Mouse (Mus musculus) forebrain, embryonic 14.5 days (tissue): ENCODE data around the gene Lrrc49. TPM values are rescaled to one million over a fixed set of nuclear protein-coding genes. Genes with fewer than 3 reads are reported as not detected.

Source experiments
- ATAC-seq: fragments of 200-750 bp; cut with Nextera tagmentation; 2 replicates; pipeline ENCODE4 v1.8.0; 2017; ENCODE audit warnings: mild to moderate bottlenecking, moderate library complexity
- DNase-seq: peaks from one replicate; pipeline ENCODE4 v3.0.0-alpha.2; 2015; ENCODE audit warnings: low spot score
- H3K27ac ChIP-seq: fragments of 300-500 bp; sonication (generic); 2 replicates; pipeline ENCODE4 v1.5.1; 2014; ENCODE audit warnings: low read depth, mild to moderate bottlenecking, control low read depth, low read length, moderate library complexity
- H3K27me3 ChIP-seq: fragments of 300-500 bp; sonication (generic); replicated peaks from 2 replicates; pipeline ENCODE4 v1.6.1; 2014; ENCODE audit warnings: low read length, control low read depth, mixed read lengths; ENCODE audit not compliant: control insufficient read depth, insufficient read depth
- H3K36me3 ChIP-seq: fragments of 300-500 bp; sonication (generic); 2 replicates; pipeline ENCODE4 v1.6.1; 2014; ENCODE audit warnings: low read length, control low read depth; ENCODE audit not compliant: control insufficient read depth, insufficient read depth
- H3K4me1 ChIP-seq: fragments of 300-500 bp; sonication (generic); 2 replicates; pipeline ENCODE4 v1.6.1; 2014; ENCODE audit warnings: antibody characterized with exemption, low read length, control low read depth; ENCODE audit not compliant: control insufficient read depth, insufficient read depth
- H3K4me2 ChIP-seq: fragments of 300-500 bp; sonication (generic); 2 replicates; pipeline ENCODE4 v1.6.1; 2014; ENCODE audit warnings: mild to moderate bottlenecking, control low read depth, low read length
- H3K4me3 ChIP-seq: fragments of 300-500 bp; sonication (generic); 2 replicates; pipeline ENCODE4 v1.5.1; 2014; ENCODE audit warnings: low read depth, low read length, control low read depth
- H3K9ac ChIP-seq: fragments of 300-500 bp; sonication (generic); 2 replicates; pipeline ENCODE4 v1.6.1; 2014; ENCODE audit warnings: mild to moderate bottlenecking, low read length, control low read depth, moderate library complexity
- H3K9me3 ChIP-seq: fragments of 300-500 bp; sonication (generic); replicated peaks from 2 replicates; pipeline ENCODE4 v1.6.1; 2016; ENCODE audit warnings: low read length, control low read depth, mixed read lengths; ENCODE audit not compliant: control insufficient read depth
- WGBS: fragments of 180-500 bp; shearing (Covaris S2); extraction: QIAGEN DNeasy Blood & Tissue Kit; methylation state at CpG from one replicate; pipeline ENCODE4 v1.1.7; 2014; 5-methylcytosine and 5-hydroxymethylcytosine counted together
- polyA plus RNA-seq: library from polyadenylated mRNA; unstranded; fragments of >200 nt; fragmentation: Nextera tagmentation; extraction: Ambion mirVana; gene quantifications from 2 replicates; pipeline ENCODE4 v1.2.1, GENCODE M21; 2014

The Lrrc49 gene
- polyA plus RNA-seq, 1 experiment from 2014 or later = 72.3 TPM

GRCm38 (mm10) chr9:60664866-60665265 lies 23.1 kb downstream of the Lrrc49 start:
- WGBS = 87% methylated on average over 5 of the region's 5 CpGs
- no peak for DNase-seq
- Histone ChIP-seq H3K4me1 (no peaks in the 10 kb centered on the region), H3K4me2 (no peak overlapping the region), H3K27me3 (no peaks in the 10 kb centered on the region), H3K4me3 (no peak overlapping the region), H3K36me3 (peaks cover 60% of the 10 kb centered on the region), H3K27ac (no peak overlapping the region), H3K9ac (no peak overlapping the region), H3K9me3 (no peaks in the 10 kb centered on the region)
- ATAC-seq = no peak

- 92% methylated on average over 12 of the region's 12 CpGs for WGBS
- no peak overlapping the region for H3K27ac ChIP-seq
- no peak overlapping the region for H3K4me3 ChIP-seq
- ATAC-seq = no peak
- peak; percentile 20 for DNase-seq
- no peaks in the 10 kb centered on the region for H3K27me3 ChIP-seq
- H3K9ac ChIP-seq = no peak overlapping the region
- no peak overlapping the region for H3K4me2 ChIP-seq
- no peaks in the 10 kb centered on the region for H3K4me1 ChIP-seq
- H3K9me3 ChIP-seq = no peaks in the 10 kb centered on the region
- H3K36me3 ChIP-seq = peaks cover 56% of the 10 kb centered on the region
These were observed 23.6 kb downstream of the Lrrc49 start for GRCm38 (mm10) chr9:60664385-60664784.

- no peak overlapping the region for H3K4me2 ChIP-seq
- H3K9ac ChIP-seq = no peak overlapping the region
- no peaks in the 10 kb centered on the region for H3K4me1 ChIP-seq
- H3K4me3 ChIP-seq = no peak overlapping the region
- H3K27ac ChIP-seq = no peak overlapping the region
- ATAC-seq (no peak), DNase-seq (peak; percentile 12)
- peaks cover 44% of the 10 kb centered on the region for H3K36me3 ChIP-seq
- no peaks in the 10 kb centered on the region for H3K27me3 ChIP-seq
- H3K9me3 ChIP-seq = no peaks in the 10 kb centered on the region
- 83% methylated on average over 2 of the region's 2 CpGs for WGBS
These were observed 25.0 kb downstream of the Lrrc49 start for GRCm38 (mm10) chr9:60662936-60663335.

- Histone ChIP-seq H3K27ac (no peak overlapping the region), H3K9me3 (no peaks in the 10 kb centered on the region), H3K9ac (no peak overlapping the region), H3K4me3 (no peak overlapping the region), H3K27me3 (no peaks in the 10 kb centered on the region), H3K4me2 (no peak overlapping the region), H3K4me1 (peaks cover 12% of the 10 kb centered on the region), H3K36me3 (no peaks in the 10 kb centered on the region)
- DNase-seq (no peak), ATAC-seq (no peak)
These were observed 34.4 kb downstream of the Lrrc49 start for GRCm38 (mm10) chr9:60653582-60653981.

GRCm38 (mm10) chr9:60653137-60653536 lies 34.8 kb downstream of the Lrrc49 start:
- peaks cover 15% of the 10 kb centered on the region for H3K4me1 ChIP-seq
- 85% methylated on average over 1 of the region's 1 CpGs for WGBS
- no peak overlapping the region for H3K4me3 ChIP-seq
- no peaks in the 10 kb centered on the region for H3K27me3 ChIP-seq
- no peaks in the 10 kb centered on the region for H3K36me3 ChIP-seq
- no peak overlapping the region for H3K4me2 ChIP-seq
- H3K9ac ChIP-seq = no peak overlapping the region
- no peak overlapping the region for H3K27ac ChIP-seq
- H3K9me3 ChIP-seq = no peaks in the 10 kb centered on the region
- DNase-seq (peak; percentile 25), ATAC-seq (no peak)

- no peaks in the 10 kb centered on the region for H3K9me3 ChIP-seq
- H3K27ac ChIP-seq = no peak overlapping the region
- no peaks in the 10 kb centered on the region for H3K27me3 ChIP-seq
- H3K4me2 ChIP-seq = no peak overlapping the region
- WGBS = 73% methylated on average over 6 of the region's 6 CpGs
- no peak overlapping the region for H3K9ac ChIP-seq
- ATAC-seq = no peak
- no peaks in the 10 kb centered on the region for H3K36me3 ChIP-seq
- peaks cover 15% of the 10 kb centered on the region for H3K4me1 ChIP-seq
- H3K4me3 ChIP-seq = no peak overlapping the region
- no peak for DNase-seq
These were observed 37.7 kb downstream of the Lrrc49 start for GRCm38 (mm10) chr9:60650277-60650676.

GRCm38 (mm10) chr9:60648981-60649975 lies 38.7 kb downstream of the Lrrc49 start:
- H3K4me2 ChIP-seq = peak overlapping the region; percentile 39
- WGBS = 17% methylated on average over 18 of the region's 18 CpGs
- ATAC-seq (peak; percentile 60; the same call in 1 of the 2 replicates), DNase-seq (peak; percentile 82)
- H3K27me3 ChIP-seq = no peaks in the 10 kb centered on the region
- H3K36me3 ChIP-seq = no peaks in the 10 kb centered on the region
- no peak overlapping the region for H3K4me3 ChIP-seq
- peaks cover 15% of the 10 kb centered on the region for H3K4me1 ChIP-seq
- peak overlapping the region; percentile 49 for H3K9ac ChIP-seq
- no peaks in the 10 kb centered on the region for H3K9me3 ChIP-seq
- H3K27ac ChIP-seq = peak overlapping the region; percentile 74

- DNase-seq (no peak), ATAC-seq (no peak)
- H3K27me3 ChIP-seq = no peaks in the 10 kb centered on the region
- H3K36me3 ChIP-seq = no peaks in the 10 kb centered on the region
- H3K9ac ChIP-seq = no peak overlapping the region
- H3K27ac ChIP-seq = no peak overlapping the region
- H3K4me2 ChIP-seq = no peak overlapping the region
- H3K9me3 ChIP-seq = no peaks in the 10 kb centered on the region
- 42% methylated on average over 2 of the region's 2 CpGs for WGBS
- H3K4me1 ChIP-seq = no peaks in the 10 kb centered on the region
- H3K4me3 ChIP-seq = no peak overlapping the region
These were observed 54.4 kb downstream of the Lrrc49 start for GRCm38 (mm10) chr9:60633601-60634000.

- Histone ChIP-seq H3K4me1 (peaks cover 20% of the 10 kb centered on the region), H3K4me2 (no peak overlapping the region), H3K4me3 (no peak overlapping the region), H3K27me3 (no peaks in the 10 kb centered on the region), H3K27ac (peak overlapping the region; percentile 28; the same call in 1 of the 2 replicates), H3K9ac (no peak overlapping the region), H3K9me3 (no peaks in the 10 kb centered on the region), H3K36me3 (no peaks in the 10 kb centered on the region)
- ATAC-seq (no peak), DNase-seq (peak; percentile 17)
- 77% methylated on average over 7 of the region's 7 CpGs for WGBS
These were observed 61.6 kb downstream of the Lrrc49 start for GRCm38 (mm10) chr9:60626311-60626791.
